Mouse (Mus musculus) left cerebral cortex, adult 8-10 months (tissue): ENCODE measurements at regions not wholly inside any gene's neighbourhood (a gene's known extent, or its start where the extent isn't known, plus 50 kb on each side); places are given as distances from the start of the nearest gene placed in this dataset.

Experiments used
- DNase-seq, 2 experiments: peaks; one replicate each; pipeline ENCODE4 v3.0.0; 2022; ENCODE audit warnings: low spot score in 2 of 2

GRCm38 (mm10) chr16:81138583-81138982 lies 61.9 kb upstream of the Ncam2 start:
- no peak for DNase-seq

DNA sequence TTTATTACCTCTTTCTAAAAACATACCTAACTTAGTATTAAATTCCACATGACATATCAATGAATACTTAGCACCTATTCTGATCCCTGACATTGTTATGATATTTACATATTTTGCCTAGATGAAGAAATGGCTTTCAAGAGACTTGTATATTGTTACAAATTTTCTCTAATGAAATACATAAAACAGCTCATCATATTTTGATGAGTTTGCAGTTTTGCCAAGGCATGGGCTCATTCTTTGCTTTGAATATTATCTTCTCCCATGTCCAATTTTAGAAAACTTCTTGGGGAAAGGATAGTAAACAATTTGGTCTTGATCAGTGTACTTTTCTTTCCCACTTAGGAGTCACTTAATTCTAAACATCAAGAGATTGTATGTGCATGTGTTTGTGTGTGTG lies 54.5 kb upstream of the Ncam2 start:
- no peak for DNase-seq

DNA sequence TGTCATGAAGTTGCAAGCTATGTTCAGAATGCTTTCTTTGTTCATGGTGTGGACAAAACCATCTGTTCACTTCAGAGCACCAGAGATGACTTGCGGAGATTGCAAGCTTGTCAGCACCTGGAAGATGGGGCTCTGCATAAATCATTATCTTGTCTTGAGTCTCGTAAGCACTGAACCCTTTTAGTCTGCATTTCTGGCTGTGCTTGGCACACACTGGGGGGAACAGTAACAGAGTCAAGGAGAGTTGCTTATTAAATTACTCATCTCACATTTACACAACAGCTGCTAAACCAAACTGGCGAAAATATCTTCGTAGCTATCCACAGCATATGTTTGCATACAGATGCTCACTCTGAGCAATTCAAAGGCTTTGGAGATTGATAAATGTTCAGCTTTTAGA lies 51.0 kb upstream of the Ncam2 start:
- DNase-seq: peak in 1 of 2 experiments; percentile 17
